Mouse (Mus musculus): ENCODE data around the gene Il34.
"Not testable (repeated sequence)": the region's sequence is repeated elsewhere in the genome, so short reads cannot be mapped to it uniquely, and the experiment has no call there.

Gene Il34

DNA sequence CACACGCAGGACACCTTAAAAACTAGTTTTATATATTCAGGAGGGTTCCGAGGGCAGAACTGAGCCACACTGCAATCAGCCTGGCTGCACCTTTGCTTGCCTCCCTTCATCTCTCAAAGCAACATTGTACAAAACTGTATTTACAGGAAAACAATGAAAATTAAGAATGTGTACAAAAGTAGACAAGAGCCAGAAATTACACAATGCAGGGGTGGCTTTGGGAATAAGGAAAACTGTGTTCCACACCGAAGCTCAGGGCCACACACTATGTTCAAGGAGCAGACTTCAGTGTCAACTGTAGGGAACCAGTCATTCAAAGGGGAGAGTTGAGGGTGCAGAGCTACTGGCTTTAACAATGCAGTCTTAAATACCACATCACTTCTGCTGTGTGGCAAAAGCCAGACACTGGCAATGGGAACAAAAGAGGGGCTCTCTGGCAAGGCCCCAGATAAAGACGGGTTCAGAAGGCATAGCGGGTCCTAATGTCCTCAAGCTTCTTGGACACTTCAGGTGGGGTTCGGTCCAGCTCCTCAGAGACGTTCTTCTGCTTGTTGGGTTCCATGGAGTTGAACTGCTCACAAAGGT lies 4.8 kb upstream of the Il34 start:
- no peak for DNase-seq (ENCODE audit: low spot score)

DNA sequence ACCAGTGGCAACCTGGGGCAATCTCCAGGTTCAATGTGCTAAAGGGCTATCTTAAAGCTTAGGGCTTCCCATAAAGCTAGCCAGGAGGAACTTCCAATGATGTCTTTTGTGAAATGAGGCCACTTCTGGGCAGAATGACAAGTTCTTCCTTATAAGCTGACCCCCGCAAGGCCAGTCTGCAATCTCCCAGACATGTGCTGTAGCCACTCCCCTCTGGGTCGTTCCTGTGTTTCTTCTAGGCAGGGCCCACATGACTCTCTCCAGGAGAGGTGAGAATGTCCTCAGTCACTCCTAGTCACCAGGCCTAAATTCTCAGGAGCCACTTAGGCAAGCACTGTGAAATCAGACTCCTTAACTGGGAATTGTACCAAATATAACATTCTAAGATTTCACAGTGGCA lies 4.1 kb upstream of the Il34 start:
- DNase-seq (ENCODE audit: low spot score): no peak

DNA sequence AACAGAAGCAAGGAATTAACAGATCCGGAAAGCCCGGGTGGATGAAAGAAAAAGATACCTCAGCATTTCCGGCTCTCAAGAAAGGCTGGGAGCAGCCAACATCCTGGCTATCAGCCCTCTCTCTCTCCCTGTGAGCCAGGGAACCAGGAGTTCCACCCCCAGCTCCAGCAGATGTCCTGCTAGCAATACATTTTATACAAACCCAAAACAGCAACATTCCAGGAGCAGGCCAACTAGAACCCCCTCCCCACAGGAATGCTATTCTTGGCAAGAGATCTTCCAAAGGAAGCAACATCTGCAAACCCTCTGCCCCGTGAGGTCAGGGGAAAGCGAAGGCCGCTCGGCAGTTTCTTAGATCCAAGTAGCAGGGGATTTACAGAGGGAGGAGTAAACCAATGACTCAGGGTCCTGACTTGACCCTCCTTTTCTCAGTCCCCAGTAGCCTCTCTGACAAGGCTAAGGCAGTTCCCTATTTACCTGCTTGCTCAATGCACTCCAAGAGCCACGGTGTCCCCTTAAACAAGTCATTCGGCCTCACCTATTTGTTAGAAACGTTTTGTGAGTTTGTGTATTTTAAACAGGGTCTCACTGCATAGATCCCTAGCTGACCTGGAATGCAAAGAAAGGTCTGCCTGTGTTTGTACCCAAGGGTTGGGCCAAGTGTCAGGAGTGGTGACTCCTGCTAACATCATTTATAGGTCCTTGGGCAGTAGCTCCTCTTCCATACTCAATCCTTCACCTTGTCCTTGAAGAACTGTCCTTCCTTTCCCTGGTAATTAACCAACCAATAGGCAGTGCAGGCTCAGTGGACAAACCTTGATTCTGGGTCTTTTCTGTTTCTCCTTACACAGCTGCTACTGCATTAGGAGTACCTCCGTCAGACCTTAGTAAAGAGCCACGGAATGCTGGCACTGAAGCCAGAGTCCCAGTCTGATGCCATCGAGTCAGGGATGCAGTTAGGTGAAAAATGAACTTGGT lies 3.1 kb upstream of the Il34 start:
- no peak for DNase-seq (ENCODE audit: low spot score)

DNA sequence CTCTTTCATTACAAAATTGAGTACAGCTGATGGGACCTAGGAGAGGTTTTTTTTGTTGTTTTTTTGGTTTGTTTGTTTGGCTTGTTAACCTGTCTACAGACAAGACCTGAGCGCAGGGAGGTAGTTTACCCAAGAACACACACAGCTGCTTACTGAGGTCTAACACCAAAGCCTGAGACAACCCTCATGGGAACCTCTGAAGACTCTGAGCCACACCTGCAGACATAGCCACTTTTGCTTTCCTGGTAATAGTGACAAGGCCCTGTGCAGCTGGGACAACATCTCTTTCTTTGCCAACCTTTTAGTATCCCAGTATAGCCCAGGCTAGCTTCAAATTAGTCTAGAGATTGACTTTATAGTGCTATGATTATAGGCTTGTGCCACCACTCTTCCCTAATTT lies 422 bp upstream of the Il34 start:
- DNase-seq (ENCODE audit: low spot score): no peak

DNA sequence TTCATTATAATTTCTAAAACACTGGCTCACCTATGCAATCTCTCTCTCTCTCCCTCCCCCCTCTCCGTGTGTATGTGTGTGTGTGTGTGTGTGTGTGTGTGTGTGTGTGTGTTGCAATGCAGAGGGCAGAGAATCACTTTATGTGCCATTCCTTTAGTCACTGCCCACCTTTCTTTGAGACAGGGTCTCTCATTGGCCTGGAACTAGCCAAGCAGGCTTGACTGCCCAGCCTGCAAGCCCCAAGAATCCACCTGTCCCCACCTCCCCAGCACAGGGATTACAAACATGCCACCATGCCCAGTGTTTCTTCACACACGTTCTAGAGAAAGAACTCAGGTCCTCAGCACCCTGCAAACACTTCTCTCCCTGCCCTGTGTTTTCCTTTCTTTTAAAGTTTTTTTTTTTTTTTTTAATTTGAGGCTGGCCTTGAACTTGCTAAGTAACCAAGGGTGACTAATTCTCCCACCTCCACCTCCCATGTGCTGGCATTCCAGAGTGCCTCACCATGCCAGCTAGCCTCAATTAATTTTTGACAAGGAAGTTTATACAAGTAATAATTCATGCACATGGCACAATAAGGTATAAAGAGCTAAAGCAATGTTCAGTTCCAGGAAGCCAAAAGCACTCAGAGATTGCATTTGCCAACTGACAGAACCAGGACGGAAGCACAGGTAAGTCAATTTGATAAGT lies 754 bp downstream of the Il34 start:
- no peak for DNase-seq (ENCODE audit: low spot score)

DNA sequence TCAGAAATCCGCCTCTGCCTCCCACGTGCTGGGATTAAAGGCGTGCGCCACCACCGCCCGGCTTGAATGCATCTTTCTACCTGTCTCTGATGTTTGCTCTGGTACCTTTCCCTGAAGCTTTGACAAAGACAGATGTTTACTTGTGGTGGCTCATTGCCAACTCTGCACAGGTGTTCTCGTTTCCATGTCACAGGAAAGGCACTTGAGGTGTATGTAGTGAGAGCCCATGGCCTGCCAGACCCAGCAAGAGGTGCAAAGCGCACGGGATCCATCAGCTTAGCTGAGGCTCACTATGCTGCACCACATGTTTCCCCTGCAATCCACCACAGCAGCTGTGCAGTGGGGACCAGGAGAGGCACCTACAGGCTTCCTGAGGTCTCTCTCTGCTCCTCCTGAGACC lies 1.9 kb downstream of the Il34 start:
- no peak for DNase-seq (ENCODE audit: low spot score)

DNA sequence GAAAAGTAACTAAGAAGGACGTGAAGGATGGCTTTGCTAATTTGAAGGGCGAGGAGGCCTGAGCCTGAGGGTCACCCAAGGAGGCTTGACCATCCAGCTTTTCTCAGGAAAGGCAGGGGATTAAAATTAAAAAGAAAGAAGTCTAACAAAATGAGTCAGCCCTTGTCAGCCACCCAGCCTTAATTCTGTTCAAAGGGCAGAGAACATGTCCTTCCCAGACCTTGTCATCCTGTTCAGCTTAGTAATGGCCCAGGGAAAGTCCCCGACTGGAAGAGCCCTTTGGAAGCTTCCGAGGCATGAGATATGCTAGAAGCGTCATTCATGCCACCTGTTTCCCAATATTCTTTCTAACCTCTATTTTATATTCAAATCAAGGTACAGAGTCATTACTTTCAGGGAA lies 2.7 kb downstream of the Il34 start:
- no peak for DNase-seq (ENCODE audit: low spot score)

DNA sequence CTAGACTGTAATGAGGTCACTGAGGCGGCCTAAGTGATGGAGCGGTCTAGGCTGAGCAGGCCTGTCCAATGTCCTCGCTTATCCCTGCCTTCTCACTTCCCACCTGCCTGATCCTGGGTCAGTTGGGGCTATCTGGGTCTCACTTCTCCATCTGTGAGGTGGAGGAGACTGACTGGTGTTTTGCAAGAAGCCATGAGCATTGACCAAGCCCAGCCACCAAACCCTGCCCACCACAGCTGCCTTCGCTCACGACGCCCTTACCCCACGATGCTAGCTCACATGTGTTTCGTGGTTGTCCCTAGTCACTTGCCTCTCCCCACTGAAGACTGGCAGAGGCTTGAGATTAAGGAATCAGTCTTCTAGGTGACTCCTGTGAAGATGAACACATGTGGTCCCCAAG lies 8.6 kb downstream of the Il34 start:
- no peak for DNase-seq (ENCODE audit: low spot score)

DNA sequence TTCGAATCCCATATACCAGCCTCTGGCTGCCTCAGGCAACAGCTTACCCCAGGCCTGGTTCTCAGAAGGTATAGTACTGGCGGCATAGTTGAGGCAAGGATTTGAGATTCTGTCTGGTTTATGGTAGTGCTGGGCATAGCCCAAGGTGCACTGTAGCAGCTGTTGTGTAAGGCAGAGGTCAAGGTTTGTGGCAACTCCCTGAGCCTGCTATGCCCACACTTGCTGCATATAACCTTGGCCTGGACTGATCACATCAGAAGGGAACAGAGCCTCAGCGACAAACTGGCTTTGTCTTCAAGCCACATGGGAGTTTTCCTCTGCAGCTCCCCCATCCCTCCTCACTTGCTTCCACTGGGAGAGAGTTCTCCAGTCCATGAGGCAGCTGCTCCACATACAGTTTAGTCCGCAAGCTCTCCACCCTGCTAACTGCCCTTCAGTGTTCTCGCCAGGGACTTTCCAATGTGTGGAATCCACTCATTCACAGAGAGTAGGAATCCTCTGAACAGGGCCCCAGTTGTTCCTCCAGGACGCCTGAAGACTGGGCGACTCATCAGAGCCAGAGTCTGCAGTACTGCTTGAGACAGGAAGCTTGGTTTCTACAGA lies 11.3 kb downstream of the Il34 start:
- no peak for DNase-seq (ENCODE audit: low spot score)

DNA sequence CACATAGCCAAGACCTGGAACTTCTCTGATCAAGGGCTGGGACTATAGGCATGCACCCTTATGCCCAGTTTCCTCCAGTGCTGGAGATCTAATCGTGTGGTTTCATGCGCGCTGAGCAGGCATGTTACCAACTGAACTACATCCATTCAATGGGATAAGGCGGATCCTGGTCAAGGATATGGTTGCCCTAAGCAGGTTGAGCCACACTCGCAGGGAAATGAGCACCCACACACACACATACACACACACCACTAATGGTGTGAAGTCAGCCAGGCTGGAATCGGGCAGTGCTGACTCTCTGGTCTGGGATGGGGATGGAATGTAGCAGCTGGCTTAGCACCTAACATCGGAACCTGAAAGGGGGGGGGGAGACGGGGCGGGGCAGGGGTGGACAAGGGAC lies 11.8 kb downstream of the Il34 start:
- DNase-seq (ENCODE audit: low spot score): no peak

DNA sequence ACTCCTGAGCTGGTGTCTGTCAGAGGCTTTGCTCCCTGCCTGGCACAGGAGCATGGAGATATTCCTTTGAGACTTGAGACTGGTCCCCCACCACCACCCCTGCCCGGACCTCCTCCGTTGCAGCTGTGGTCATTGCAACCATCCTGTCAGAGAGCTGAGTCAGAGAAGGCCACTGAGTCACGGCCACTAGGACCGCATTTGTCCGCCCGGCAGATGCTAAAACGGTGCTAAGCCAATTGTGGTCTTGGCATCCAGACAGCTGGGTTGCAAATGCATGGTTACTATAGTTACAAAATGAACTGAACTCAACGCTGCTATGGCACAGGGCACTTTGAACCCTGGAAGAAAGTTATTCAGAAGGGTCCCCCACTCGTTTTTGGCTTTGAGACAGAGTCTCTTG lies 12.2 kb downstream of the Il34 start:
- DNase-seq (ENCODE audit: low spot score): no peak

DNA sequence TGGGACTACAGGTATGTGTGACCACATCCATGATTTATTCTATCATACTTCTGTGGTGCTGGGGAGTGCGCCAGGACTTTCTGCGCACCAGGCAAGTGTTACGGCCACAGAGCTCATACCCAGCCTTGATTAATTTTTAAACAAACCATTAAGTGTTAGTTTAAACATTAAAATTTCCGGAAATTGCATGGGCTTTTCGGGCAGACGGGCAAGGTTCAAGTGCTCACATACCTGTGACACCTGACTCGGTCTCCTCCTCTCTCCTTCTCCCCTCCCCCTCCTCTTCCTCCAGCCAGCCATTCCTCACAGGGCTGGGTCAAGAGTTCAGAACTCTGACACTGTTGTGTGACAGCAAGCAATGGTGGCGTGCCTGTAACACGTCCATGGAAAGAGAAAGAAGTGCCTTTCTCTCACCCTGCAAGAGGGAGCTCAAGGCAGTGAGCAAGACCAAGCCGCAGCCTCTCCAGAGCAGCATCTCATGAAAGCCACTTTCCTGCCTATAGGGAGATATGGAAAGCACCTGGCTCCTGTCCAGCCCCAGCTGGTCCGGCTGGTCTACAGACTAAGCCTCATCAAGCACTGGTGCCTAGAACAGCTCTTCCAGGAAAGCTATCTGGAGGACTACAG lies 13.0 kb downstream of the Il34 start:
- DNase-seq (ENCODE audit: low spot score): no peak

DNA sequence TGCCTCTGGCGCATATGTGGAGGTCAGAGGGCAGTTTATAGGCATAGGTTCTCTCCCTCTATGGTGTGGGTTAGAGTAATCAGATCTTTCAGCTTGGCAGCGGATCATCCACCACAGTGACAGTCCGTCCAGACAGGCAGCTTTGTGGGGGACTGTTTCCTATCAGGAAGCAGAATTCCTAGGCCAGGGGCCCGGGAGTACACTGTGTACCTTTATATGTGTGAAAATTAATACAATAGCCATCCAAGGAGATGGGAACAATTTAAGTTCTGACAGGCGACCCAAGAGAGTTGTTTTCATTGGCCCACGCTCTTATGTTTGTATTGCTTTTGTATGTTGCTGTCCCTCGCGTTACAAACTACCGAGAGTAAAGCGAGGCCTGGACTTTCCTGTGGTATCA lies 14.6 kb downstream of the Il34 start:
- no peak for DNase-seq (ENCODE audit: low spot score)

DNA sequence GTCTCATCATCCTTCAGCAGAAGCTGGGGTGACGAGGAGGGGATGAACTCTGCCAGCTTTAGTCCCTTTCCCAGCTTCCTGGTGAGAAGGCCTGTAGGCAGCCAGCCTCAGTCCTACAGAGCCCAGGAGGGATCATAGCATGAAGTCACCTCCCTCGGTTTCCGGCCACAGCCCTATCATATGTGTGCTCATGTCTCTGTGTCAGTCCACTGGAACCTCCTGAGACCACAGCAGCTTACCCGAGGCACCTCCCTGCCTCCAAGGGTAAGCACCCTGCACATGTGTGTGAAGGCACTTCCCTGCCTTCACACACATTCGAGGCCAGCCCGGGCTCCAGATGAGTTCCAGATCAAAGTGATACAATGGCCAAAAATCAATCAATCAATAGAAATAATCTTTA lies 15.5 kb downstream of the Il34 start:
- no peak for DNase-seq (ENCODE audit: low spot score)

DNA sequence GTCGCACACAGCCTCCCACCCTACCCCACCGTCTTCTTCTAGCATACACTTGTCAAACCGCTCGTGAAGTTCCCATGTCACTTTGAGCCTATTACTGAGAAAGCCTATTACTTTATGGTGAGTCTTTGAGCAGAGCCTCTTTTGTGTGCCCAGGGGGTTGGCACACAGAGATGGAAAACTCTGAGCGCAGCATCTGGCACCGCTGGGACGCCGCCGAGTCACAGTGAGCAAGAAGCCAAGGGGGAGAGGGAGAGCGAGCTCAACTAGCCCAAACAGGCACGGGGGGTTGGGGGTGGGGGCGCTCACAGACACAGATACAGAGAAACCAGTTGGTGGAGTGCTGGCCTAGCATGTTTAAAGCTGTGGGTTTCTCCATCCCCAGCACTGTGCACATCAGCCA lies 16.2 kb downstream of the Il34 start:
- DNase-seq (ENCODE audit: low spot score): no peak

DNA sequence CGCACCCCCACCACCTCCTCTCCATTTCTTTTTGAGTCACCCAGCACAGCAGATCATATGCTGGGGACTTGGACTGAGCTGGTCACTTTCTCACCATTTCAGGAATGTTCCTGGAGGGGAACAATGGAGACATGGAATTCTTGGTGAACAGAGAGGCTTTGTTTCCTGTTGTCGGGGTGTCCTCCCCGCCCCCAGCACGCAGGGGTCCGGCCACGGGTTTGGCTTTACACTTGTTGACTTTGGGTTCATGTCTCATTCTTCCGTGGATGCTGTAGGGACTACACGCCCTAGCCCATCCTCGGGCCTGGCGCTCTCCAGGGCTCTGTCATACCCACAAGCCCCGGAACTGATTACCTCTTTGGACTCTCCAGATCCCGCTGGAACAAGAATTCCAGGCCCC lies 16.7 kb downstream of the Il34 start:
- DNase-seq (ENCODE audit: low spot score): no peak

DNA sequence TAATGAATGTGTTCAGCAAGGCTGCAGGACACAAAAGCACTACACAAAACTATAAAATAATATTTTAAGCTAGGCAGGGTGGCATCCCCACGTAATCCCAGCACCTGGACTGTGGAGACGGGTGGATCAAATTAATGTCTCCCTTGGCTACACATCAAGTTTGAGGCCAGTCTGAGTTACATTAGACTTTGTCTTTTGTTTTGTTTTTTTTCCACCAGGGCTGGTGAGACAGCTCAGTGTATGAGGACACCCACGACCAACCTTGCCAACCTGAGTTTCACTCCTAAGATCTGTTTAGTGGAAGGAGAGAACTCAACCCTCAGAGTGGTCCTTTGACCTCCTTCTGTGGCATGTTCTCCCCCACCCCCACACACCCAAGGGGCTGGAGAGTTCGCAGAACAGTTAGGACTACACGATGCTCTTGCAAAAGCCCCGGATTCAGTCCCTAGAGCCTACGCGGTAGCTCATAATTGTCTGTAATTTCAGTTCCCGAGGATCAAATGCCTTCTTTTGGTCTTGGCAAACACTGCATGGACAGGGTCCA lies 18.2 kb downstream of the Il34 start:
- DNase-seq (ENCODE audit: low spot score): no peak

DNA sequence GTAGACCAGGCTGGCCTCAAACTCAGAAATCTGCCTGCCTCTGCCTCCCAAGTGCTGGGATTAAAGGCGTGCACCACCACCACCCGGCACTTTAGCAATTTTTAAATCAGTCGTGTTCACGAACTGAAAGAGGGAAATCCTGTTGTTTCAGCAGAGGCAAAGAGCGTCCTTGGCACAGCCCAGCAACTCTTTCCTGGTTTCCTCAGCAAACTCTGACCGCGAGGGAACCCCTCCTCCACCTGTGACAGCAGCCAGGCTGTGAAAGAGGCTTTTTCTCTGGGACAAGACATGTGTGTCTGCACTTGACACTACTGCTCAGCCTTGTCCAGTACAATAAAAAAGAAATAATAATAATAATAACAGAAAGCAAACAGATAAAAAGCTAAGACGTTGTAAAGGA lies 18.8 kb downstream of the Il34 start:
- DNase-seq (ENCODE audit: low spot score): no peak

DNA sequence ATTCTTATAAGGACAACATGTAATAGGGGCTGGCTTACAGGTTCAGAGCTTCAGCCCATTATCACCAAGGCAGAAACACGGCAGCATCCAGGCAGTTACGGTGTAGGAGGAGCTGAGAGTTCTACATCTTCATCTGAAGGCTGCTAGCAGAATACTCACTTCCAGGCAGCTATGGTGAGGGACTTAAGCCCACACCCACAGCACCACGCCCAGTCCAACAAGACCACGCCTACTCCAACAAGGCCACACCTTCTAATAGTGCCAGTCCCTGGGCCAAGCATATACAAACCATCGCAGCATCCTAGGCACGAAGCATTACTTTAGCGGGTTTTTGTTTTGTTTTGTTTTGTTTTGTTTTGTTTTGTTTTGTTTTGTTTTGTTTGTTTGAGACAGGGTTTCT lies 19.2 kb downstream of the Il34 start:
- DNase-seq (ENCODE audit: low spot score): not testable (repeated sequence)

DNA sequence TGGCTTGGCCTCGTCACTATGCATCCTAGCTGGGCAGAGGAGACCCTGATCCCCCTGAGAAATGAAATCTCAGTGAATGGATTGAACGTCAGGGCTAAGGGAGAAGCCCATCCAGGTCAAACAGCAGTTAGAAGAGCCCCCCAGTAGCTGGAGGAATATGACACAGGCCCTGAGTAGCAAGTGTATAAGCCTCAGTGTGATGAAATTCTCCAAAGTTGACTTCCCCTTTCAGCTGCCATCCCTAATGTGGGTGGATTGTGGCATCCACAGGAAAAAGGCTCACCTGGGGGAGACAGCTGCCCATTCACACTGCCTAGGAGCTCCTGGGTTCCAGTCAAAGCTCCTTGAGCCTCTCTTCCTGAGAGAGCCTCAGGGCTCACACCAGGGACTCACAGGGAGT lies 20.4 kb downstream of the Il34 start:
- DNase-seq (ENCODE audit: low spot score): no peak

DNA sequence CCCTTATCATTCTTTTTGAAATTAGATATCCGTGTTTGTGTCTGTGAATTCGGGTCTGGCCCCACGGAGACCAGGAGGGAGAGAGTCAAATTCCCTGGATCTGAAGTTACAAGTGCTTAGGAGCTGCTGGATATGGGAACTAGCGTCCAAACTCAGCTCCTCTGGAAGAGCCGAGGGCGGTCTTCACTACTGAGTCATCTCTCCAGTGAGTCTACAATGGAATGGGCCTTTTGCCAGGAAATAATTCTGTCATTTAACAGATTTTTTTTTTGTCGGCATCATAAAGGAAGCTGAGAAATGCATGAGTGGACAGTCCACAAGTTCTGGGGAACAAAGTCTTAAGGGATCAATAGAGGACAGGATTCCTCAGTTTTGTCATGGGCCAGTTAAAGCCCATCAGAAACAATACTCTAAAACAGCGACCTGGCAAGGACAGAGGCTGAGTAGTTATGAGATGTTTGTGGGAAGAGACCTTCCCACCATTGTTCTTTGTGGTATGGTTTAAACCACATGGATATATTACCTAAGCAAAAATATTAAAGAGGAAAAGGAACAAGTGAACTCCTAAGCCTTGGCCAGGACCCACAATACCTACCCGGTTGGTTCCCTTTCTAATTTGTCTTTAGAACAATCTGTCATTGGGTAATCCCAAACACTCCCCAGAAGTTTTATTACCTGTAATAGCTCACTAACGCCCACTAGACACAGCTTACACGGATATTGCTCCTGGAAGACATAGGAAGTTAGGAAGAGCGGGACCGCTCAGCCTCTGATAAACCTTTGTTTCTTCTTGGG lies 25.6 kb downstream of the Il34 start:
- DNase-seq (ENCODE audit: low spot score): no peak
